Mouse (Mus musculus): Measurements from ENCODE around the gene Tesk1. TPM values are rescaled to one million over a fixed set of nuclear protein-coding genes. Genes with fewer than 3 reads are reported as not detected.
"Not testable (repeated sequence)": the region's sequence is repeated elsewhere in the genome, so short reads cannot be mapped to it uniquely, and the experiment has no call there.

Tesk1 gene
- polyA plus RNA-seq, 1 experiment from 2014 or later, result 8.6 TPM

DNA sequence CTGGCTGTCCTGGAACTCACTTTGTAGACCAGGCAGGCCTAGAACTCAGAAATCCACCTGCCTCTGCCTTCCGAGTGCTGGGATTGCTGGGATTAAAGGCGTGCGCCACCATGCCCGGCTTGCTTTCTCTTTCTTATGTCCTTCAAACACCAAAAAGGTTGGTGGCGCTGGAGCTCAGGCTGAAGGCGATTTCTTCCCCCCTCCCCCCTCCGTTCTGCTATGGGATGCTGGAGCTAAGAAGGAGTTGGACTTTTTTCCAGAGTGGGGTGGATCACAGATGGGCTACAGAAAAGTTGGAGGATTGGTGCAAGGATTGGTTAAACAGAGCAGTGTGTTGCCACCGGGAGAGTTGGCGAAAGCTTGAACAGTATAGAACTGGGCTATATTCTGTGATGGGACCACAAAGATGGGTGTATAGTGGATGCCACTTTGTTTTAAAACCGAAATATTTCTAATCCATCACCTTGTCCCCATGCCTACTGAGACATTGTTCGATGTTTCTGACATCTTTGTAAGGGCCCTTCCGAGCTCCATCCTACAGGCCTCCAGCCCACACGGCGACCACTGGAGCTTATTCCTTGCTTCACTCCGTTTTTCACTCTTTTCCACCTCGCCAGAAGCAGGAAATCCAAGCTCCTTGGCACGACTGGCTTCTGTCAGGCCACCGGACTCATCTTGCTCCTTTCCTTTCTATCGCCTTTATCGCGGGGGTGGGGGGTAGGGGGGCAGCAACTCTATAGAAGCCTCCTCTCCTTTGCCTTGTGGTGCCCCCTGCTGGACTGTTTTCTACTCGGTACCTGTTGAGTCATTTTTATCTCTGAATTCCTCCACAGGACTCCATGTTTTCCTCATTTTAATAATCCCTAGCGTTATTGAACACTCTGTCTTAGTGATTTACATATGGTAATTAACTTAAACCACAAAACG is 37.4 kb downstream of the Tesk1 start:
- Histone ChIP-seq H3K36me3 (ENCODE audit: control insufficient read depth, insufficient read depth) (no peaks in the 10 kb centered on the region), H3K4me2 (ENCODE audit: low read length) (no peak overlapping the region), H3K9ac (replicated peaks; ENCODE audit: low read depth, low read length) (no peak overlapping the region), H3K9me3 (ENCODE audit: control insufficient read depth, low read length) (no peaks in the 10 kb centered on the region), H3K4me3 (replicated peaks; ENCODE audit: low read length) (no peak overlapping the region), H3K27me3 (replicated peaks; ENCODE audit: control insufficient read depth, insufficient read depth, low read length) (no peaks in the 10 kb centered on the region), H3K4me1 (replicated peaks; ENCODE audit: control insufficient read depth, insufficient read depth, low read length) (no peaks in the 10 kb centered on the region; the same call in 1 of the 2 replicates), H3K27ac (ENCODE audit: low read length) (no peak overlapping the region)
- WGBS, result 47% methylated on average over 24 of the region's 24 CpGs
- ATAC-seq, result no peak

DNA sequence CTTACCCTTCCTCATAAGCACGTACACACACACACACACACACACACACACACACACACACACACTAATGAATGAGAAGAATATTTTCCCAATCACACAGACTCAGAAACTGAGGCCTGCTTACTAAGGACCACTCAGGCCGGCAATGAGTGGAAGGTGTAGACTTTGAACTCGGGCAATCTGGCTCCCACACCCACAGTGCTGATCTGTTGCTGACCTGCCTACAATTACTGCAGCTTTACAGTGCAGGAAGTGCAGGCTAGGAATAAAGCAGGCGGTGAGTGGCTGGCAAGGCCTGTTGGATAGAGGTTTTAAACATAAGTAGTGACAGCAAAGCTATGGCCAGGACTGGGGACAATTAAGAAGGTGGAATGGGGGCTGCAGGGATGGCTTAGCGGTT is 39.2 kb downstream of the Tesk1 start:
- 86% methylated on average over 5 of the region's 5 CpGs for WGBS
- Histone ChIP-seq H3K36me3 (ENCODE audit: control insufficient read depth, insufficient read depth) (no peaks in the 10 kb centered on the region), H3K4me3 (replicated peaks; ENCODE audit: low read length) (no peak overlapping the region), H3K4me1 (replicated peaks; ENCODE audit: control insufficient read depth, insufficient read depth, low read length) (no peaks in the 10 kb centered on the region; the same call in 1 of the 2 replicates), H3K9ac (replicated peaks; ENCODE audit: low read depth, low read length) (no peak overlapping the region), H3K27ac (ENCODE audit: low read length) (no peak overlapping the region), H3K4me2 (ENCODE audit: low read length) (no peak overlapping the region), H3K9me3 (ENCODE audit: control insufficient read depth, low read length) (no peaks in the 10 kb centered on the region), H3K27me3 (replicated peaks; ENCODE audit: control insufficient read depth, insufficient read depth, low read length) (no peaks in the 10 kb centered on the region)
- ATAC-seq, result no peak

DNA sequence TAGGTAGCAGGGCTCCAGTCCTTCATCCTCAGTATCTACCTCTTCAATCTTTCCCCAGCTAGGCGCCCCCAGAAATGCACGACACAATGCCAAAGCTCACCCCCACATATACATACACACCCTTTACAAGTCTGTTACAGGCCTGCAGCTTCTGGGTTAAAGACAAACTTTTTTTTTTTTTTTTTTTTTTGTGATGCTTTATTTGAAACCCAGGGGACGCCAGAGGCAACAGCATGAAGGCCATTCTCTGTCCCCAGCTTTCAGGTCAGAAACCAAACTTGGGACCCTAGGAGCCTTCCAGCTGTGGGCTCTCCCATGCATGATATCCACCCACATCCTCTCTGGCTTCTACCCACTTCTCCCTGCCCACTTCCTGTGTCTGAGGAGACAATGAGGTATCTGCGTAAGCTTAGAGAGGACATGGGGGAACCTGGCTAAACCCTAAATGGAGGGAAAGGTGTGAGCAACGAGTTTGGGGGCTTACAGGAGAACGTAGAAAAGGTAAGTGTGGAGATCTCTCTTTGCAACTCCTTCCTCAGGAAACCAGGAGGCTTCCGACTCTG is 40.2 kb downstream of the Tesk1 start:
- H3K27ac ChIP-seq (ENCODE audit: low read length), result no peak overlapping the region
- H3K36me3 ChIP-seq (ENCODE audit: control insufficient read depth, insufficient read depth), result no peaks in the 10 kb centered on the region
- H3K9me3 ChIP-seq (ENCODE audit: control insufficient read depth, low read length), result no peaks in the 10 kb centered on the region
- H3K4me2 ChIP-seq (ENCODE audit: low read length), result no peak overlapping the region
- no peak overlapping the region for H3K4me3 ChIP-seq (replicated peaks; ENCODE audit: low read length)
- H3K4me1 ChIP-seq (replicated peaks; ENCODE audit: control insufficient read depth, insufficient read depth, low read length), result no peaks in the 10 kb centered on the region; the same call in 1 of the 2 replicates
- H3K9ac ChIP-seq (replicated peaks; ENCODE audit: low read depth, low read length), result no peak overlapping the region
- WGBS, result 68% methylated on average over 7 of the region's 7 CpGs
- ATAC-seq, result no peak
- H3K27me3 ChIP-seq (replicated peaks; ENCODE audit: control insufficient read depth, insufficient read depth, low read length), result no peaks in the 10 kb centered on the region

DNA sequence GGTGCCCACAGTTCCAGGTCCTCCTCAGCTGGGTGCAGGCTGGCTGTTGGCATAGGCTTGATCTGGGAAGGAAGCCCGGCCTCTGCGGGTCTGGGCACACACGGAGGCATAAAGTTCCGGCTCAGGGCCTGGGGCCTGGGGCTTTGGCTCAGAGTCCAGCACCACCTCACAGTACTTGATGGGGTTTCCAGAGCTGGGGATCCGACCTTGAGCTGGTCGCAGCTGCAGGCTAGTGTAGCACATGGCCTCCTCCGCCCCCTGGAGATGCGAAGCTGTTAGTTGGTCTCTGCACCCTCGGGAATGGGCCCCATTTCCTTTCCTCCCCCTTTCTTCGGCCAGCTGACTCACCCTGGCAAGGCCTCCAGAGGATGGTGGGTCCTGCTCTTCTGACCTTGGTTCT is 40.9 kb downstream of the Tesk1 start:
- ATAC-seq, result no peak
- Histone ChIP-seq H3K27me3 (replicated peaks; ENCODE audit: control insufficient read depth, insufficient read depth, low read length) (no peaks in the 10 kb centered on the region), H3K36me3 (ENCODE audit: control insufficient read depth, insufficient read depth) (no peaks in the 10 kb centered on the region), H3K4me1 (replicated peaks; ENCODE audit: control insufficient read depth, insufficient read depth, low read length) (no peaks in the 10 kb centered on the region; the same call in 1 of the 2 replicates), H3K4me3 (replicated peaks; ENCODE audit: low read length) (no peak overlapping the region), H3K9ac (replicated peaks; ENCODE audit: low read depth, low read length) (no peak overlapping the region), H3K4me2 (ENCODE audit: low read length) (no peak overlapping the region), H3K9me3 (ENCODE audit: control insufficient read depth, low read length) (no peaks in the 10 kb centered on the region), H3K27ac (ENCODE audit: low read length) (no peak overlapping the region)
- WGBS, result 76% methylated on average over 10 of the region's 10 CpGs

DNA sequence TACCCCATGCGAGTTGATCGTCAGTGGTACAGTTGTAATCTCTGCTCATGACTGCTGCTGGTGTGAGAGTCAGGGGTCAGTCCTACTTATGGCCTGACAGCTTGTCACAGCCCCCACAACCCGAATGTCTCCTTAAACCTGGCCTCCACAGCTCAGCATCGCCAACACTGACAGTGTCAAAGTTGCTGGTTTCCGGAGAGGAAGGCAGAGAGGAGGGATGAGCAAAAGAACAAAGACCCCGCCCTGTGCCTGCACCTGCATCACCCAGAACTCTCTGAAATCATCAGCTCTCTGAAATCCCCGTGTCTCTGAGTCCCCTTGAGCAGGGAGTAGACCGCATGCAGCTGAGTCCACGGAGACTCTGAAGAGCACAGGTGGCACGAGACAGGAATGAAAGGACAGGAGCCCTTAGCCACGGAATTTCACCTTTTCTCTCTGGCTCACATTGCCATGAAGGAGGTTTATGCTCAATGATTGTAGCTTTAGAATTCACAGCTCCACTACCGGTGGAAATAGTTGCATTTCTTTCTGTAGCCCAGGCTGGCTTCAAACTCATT is 41.9 kb downstream of the Tesk1 start, which contains the start of gene Sit1:
Gene Sit1 (minus strand): TSS at position 200 of the 557 bp plus-strand sequence.
- no peaks in the 10 kb centered on the region for H3K36me3 ChIP-seq (ENCODE audit: control insufficient read depth, insufficient read depth)
- WGBS, result 60% methylated on average over 12 of the region's 12 CpGs
- H3K4me3 ChIP-seq (replicated peaks; ENCODE audit: low read length), result no peak within 1 kb of the TSS
- H3K9ac ChIP-seq (replicated peaks; ENCODE audit: low read depth, low read length), result no peak within 1 kb of the TSS
- no peaks in the 10 kb centered on the region for H3K9me3 ChIP-seq (ENCODE audit: control insufficient read depth, low read length)
- no peaks in the 10 kb centered on the region; the same call in 1 of the 2 replicates for H3K4me1 ChIP-seq (replicated peaks; ENCODE audit: control insufficient read depth, insufficient read depth, low read length)
- no peak for ATAC-seq
- no peak within 1 kb of the TSS for H3K4me2 ChIP-seq (ENCODE audit: low read length)
- H3K27ac ChIP-seq (ENCODE audit: low read length), result no peak within 1 kb of the TSS
- H3K27me3 ChIP-seq (replicated peaks; ENCODE audit: control insufficient read depth, insufficient read depth, low read length), result no peaks in the 10 kb centered on the region

DNA sequence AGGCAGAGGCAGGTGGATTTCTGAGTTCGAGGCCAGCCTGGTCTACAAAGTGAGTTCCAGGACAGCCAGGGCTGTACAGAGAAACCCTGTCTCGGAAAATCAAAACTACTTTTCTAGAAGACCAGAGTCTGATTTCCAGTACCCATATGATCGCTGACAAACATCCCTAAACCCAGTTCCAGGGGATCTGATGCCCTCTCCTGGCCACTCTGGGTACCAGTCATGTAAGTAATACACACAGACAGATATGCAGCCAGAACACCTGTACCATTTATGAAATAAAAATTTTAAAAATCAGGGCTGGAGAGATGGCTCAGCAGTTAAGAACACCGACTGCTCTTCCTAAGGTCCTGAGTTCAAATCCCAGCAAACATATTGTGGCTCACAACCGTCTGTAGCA is 43.9 kb downstream of the Tesk1 start:
- H3K27me3 ChIP-seq (replicated peaks; ENCODE audit: control insufficient read depth, insufficient read depth, low read length), result not testable (repeated sequence)
- WGBS, result 83% methylated on average over 5 of the region's 5 CpGs

DNA sequence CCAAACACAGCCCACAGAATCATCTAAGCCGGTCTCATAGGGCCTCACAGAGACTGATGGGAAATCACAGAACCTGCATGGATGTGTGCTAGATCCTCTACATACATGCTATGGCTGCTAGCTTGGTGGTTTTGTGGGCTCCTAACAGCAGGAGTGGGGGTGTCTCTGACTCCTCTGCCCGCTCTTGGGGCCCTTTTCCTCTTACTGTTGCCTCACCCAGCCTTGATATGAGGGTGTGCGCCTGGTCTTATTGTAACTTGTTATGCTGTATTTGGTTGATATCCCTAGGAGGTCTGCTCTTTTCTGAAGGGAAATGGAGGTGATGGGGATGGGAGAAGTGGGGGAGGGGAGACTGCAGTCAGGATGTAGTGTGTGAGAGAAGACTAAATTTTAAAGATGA is 47.9 kb downstream of the Tesk1 start:
- Histone ChIP-seq H3K9ac (replicated peaks; ENCODE audit: low read depth, low read length) (no peak overlapping the region), H3K27me3 (replicated peaks; ENCODE audit: control insufficient read depth, insufficient read depth, low read length) (no peaks in the 10 kb centered on the region), H3K4me3 (replicated peaks; ENCODE audit: low read length) (no peak overlapping the region), H3K4me2 (ENCODE audit: low read length) (no peak overlapping the region), H3K4me1 (replicated peaks; ENCODE audit: control insufficient read depth, insufficient read depth, low read length) (peaks cover 6% of the 10 kb centered on the region), H3K9me3 (ENCODE audit: control insufficient read depth, low read length) (no peaks in the 10 kb centered on the region), H3K27ac (ENCODE audit: low read length) (no peak overlapping the region), H3K36me3 (ENCODE audit: control insufficient read depth, insufficient read depth) (no peaks in the 10 kb centered on the region)
- WGBS, result 97% methylated on average over 3 of the region's 3 CpGs
- ATAC-seq, result no peak

More for the DNA sequence above, 43.9 kb downstream of the Tesk1 start:
- H3K9me3 ChIP-seq (ENCODE audit: control insufficient read depth, low read length); ATAC-seq; H3K36me3 ChIP-seq (ENCODE audit: control insufficient read depth, insufficient read depth); H3K9ac ChIP-seq (replicated peaks; ENCODE audit: low read depth, low read length); H3K4me1 ChIP-seq (replicated peaks; ENCODE audit: control insufficient read depth, insufficient read depth, low read length); H3K4me2 ChIP-seq (ENCODE audit: low read length); H3K27ac ChIP-seq (ENCODE audit: low read length); H3K4me3 ChIP-seq (replicated peaks; ENCODE audit: low read length): not testable (repeated sequence)

DNA sequence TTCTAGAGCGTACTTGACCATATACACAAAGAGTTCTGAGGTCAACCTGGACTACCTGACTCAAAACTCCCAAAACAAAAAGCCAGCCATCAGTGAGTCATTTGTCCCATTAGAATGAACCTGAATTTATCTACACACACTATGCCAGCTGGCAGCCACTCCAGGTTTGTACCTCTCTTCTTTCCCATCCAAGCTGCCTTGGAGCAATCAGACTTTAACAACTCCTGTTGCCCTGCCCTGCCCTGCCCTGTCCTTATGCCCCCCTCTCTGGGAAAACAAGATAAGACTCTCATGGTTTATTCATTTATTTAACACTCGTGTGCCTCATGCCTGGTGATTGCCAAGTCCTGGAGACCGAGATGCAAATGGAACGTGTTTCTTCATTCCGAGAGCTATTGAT is 49.1 kb downstream of the Tesk1 start:
- Histone ChIP-seq H3K9me3 (ENCODE audit: control insufficient read depth, low read length) (no peaks in the 10 kb centered on the region), H3K4me3 (replicated peaks; ENCODE audit: low read length) (no peak overlapping the region), H3K4me2 (ENCODE audit: low read length) (no peak overlapping the region), H3K4me1 (replicated peaks; ENCODE audit: control insufficient read depth, insufficient read depth, low read length) (peaks cover 10% of the 10 kb centered on the region), H3K36me3 (ENCODE audit: control insufficient read depth, insufficient read depth) (no peaks in the 10 kb centered on the region), H3K9ac (replicated peaks; ENCODE audit: low read depth, low read length) (no peak overlapping the region), H3K27ac (ENCODE audit: low read length) (no peak overlapping the region), H3K27me3 (replicated peaks; ENCODE audit: control insufficient read depth, insufficient read depth, low read length) (no peaks in the 10 kb centered on the region)
- no peak for ATAC-seq
- 87% methylated on average over 5 of the region's 5 CpGs for WGBS

DNA sequence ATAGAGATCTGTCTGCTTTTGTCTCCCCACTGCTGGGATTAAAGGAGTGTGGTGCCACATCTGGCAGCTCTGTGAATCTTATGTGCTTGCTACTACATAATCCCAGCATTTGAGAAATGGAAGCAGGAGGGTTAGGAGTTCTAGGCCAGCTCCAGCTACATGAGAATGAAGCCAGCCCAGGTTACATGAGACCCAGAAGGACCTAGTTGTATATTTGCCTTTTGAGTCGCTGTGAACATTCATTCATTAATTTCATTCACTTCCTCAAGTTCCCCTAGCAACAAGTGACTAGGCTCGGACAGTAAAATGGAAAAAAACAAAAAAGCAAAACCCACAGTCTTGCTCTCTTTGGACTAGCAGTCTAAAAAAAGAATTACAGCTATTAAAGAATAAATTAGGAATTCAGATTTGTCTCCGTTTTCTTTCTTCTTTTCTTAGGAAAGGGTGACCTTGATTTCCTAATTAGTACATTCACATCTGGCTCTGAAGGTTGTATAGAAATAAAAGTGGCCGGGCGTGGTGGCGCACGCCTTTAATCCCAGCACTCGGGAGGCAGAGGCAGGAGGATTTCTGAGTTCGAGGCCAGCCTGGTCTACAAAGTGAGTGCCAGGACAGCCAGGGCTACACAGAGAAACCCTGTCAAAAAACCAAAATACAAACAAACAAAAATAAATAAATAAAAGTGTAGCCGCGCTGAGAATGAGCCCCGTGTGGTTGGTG is 50.5 kb downstream of the Tesk1 start:
- Histone ChIP-seq H3K27me3 (replicated peaks; ENCODE audit: control insufficient read depth, insufficient read depth, low read length) (no peaks in the 10 kb centered on the region), H3K9me3 (ENCODE audit: control insufficient read depth, low read length) (no peaks in the 10 kb centered on the region), H3K4me1 (replicated peaks; ENCODE audit: control insufficient read depth, insufficient read depth, low read length) (peaks cover 10% of the 10 kb centered on the region), H3K4me2 (ENCODE audit: low read length) (peak overlapping the region; percentile 44), H3K36me3 (ENCODE audit: control insufficient read depth, insufficient read depth) (no peaks in the 10 kb centered on the region), H3K9ac (replicated peaks; ENCODE audit: low read depth, low read length) (no peak overlapping the region), H3K27ac (ENCODE audit: low read length) (peak overlapping the region; percentile 92), H3K4me3 (replicated peaks; ENCODE audit: low read length) (peak overlapping the region; percentile 77)
- 37% methylated on average over 12 of the region's 12 CpGs for WGBS
- no peak; the same call in 1 of the 2 replicates for ATAC-seq

Data from forebrain, embryonic 16.5 days (tissue).